Mouse (Mus musculus) G1E-ER4 (cell line): ENCODE data around the gene Adipor2. TPM values are rescaled to one million over a fixed set of nuclear protein-coding genes. Genes with fewer than 3 reads are reported as not detected.

Experiments used
- GATA1 ChIP-seq: IDR thresholded peaks from one replicate; pipeline ENCODE4 v1.8.0; 2012; ENCODE audit warnings: low read length, inconsistent platforms
- polyA plus RNA-seq: library from polyadenylated mRNA; stranded (reverse); fragments of >175 nt; gene quantifications from 2 replicates; pipeline ENCODE4 v1.2.3, GENCODE M21; 2012

The Adipor2 gene
- 24.4 and 28.6 TPM in 2 replicates for polyA plus RNA-seq

DNA sequence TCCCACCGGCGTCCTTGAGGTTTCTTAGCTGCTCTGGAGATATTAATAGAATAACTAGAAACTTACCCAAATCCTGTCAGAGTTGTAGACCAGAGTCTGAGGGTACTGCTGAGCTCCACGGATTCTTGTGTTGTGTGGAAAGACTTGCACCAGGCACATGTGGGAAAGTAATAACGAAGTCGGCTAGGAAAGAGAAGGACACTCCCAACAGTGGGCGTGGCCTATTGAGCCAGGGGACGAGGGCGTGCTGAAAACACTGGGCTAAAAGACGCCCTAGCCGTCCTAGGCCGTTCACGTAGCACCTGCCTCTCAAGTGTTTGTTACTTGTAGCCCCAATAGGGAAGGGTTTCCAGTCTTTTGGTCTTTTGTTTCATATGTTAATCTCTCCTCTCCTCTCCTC is at the start of gene Adipor2:
Adipor2 (minus strand) TSS at position 351 of the 400 bp plus-strand sequence.
- TF ChIP-seq GATA1: no peak

DNA sequence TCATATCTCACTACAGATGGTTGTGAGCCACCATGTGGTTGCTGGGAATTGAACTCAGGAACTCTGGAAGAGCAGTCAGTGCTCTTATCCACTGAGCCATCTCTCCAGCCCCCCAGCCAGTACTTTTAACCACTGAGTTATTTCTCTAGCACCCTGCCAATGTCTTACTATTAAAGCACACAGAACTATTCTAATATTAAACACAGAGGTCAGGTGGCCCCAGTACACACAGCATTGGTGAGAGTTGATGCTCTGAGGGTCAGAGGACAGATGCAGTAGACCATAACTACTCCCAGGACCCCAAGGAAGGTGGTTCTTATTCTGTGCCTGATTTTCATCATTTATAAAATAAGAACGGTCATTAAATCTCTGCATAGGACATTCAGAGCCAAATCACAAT is 48.7 kb upstream of the Adipor2 start:
- TF ChIP-seq GATA1: no peak

DNA sequence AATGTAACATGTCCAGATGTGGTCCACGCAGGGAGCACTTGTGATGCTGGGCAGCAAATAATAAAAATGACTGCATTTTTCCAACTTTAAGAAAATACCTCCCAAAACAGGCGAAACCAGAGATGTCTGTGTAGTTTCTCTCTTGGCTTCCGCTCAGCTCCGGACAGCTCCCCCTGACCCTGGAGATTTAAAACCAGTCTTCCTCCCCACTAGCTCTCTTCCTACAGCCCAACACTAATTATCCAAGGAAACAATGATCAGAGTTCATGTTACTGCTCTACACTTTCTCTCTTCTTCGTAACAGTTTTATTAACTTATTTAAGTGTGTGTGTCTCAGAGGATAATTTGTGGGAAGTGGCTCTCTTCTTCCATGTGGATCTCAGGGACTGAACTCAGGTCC is 42.9 kb upstream of the Adipor2 start:
- no peak for TF ChIP-seq GATA1

DNA sequence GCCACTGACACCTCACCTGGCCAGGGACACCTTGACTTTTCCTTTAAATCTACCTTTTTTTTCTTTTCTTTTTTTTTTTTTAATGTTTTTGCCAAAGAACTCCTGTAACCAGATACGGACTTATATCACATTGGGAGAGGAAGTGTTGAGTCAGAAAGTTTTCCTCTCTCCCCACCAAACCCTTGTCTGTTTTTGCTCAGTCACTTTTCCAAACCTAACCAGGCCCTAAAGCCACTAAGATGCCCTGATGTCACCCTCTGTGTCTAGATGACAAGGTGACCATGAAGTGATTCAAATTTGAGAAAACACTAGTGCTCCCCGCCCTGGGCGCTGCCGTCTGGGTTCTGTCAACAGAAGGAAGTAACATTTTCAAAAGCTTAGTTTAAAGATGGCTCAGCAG is 41.5 kb upstream of the Adipor2 start:
- no peak for TF ChIP-seq GATA1

DNA sequence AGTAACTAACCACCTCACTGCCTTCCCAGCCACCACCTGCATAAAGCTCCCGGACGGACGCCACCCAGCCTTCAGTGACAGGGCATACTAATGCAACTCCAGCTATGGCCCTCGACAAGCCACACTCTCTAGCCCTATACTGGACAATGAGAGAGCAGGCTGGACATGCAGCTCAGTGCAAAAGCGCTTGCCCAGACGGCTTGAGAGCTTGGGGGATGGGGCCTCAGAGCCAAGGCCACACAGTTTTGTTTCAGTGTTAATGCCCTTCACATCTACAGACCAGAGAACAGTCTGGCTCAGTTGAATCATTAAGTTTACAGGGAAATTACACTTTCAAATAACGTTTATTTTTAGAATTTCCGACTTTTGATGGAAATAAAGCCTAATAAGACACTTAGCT is 40.7 kb upstream of the Adipor2 start:
- no peak for TF ChIP-seq GATA1

DNA sequence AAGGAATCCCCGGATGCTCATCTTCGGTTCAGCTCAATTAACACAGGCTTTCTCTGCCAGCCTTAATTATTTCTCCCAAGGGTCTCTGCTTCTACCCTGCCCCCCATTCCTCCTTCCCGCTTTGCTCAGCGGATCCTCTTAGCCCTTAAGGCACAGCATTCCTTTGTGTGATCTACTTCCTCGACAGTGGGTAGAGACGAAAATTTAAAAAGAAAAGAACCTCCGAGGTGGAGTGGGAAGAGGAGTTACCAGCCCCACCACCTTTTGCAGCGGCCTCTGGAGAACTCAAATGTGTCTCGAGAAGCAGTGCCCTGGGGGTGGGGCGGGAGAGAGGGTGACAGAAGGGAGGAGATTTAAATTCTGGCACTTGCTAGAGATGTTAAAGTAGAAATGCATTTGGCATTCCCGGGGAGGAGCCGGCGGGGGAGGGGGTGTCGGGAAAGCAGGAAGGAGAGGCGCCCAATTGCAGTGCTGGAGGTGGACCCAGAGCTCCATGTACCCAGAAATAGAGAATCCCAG is 34.5 kb upstream of the Adipor2 start:
- TF ChIP-seq GATA1: no peak

DNA sequence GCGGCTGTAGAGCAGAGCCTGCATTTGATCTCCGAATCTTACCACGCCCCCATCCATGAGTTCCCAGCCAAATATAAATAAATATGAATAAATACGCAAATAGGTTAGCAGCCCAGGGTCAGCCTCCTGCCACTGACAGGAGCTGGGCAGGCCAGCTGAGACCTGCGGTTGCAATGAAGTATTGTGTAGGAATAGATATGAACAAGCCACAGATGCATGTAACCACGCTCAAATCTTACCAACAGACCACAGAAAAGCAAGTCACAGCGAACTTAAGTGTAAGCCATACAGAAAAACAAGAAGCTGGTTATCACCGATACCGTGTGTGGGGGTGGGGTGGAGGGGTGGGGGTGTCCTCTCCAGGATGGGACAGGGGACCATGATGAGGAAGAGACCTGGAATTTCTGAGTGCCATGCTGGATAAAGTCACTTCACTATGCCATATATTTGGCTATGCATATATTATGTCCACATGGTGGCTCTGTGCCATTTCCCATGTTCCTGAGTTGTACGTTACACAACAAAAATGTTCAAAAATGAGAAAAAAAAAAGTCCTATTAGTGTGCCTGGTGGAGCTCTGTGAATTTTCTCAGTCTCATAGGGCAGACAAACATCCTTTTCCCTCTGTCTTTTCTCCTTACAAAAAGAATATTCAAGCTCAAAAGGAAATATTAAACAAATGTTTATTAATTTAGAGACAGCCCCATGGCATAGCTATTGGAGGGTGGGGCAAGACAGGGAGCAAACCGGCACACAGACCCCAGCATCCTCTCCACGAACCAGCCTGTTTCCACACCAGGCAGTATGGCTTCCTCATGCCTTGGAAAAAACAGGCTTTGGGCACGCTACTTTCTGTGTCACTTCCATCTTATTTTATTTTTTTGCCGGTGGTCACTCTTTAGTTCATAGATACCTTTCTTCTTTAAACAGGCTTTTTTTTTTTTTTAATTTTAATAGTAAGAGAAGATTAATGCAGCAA is 33.8 kb upstream of the Adipor2 start:
- no peak for TF ChIP-seq GATA1

DNA sequence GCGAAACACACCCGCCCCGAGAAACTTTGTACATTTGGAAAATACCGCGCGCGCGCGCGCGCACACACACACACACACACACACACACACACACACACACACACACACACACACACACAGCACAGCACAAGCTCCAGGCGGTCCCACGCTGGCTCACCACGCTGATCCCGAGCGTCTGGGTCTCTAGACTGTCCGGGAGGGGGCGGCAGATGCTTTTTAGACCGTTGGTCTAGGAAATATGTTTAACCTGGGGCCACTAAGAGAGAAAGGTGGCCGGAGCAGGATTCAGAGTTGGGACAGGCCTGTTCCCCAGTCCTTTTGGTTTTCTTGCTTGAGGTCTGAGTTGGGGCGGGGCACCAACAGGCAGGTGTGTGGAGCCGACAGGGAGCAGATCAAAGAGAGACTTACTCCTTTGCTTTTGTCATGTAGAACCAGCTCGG is 31.6 kb upstream of the Adipor2 start:
- no peak for TF ChIP-seq GATA1

DNA sequence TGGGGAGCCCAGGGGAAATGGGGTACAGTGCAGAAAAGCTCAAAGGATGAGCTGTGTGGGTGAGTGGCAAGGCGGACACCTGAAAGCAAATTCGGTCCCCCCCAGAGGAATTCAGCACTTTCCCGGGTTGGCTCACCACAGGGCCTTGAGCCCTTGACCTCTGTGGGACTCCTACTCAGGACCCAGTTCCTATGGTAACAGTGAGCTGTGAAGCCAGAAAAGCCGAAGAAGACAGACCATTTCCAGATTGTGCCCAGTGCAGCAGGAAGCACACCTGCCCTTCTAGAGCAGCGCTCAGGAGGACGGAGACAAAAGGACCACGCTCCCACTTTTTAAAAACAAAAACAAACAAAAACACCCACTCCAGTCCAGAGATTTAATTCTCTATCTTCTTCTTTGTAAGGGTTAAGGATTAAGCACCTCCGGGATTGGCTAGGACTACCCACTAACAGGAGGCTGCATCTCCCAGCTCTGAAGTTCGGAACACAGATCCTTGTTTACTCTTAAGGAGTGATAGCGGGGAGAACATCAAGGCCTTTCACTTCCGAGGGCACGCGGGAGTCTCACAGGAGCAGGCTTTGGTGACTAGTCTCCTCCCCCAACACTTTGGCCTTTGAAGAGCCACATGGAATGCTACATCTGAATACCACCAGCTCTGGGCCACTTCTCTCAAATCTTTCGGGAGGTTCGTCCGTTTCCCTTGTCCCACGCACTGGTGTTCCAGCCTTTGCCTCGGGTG is 31.0 kb upstream of the Adipor2 start:
- no peak for TF ChIP-seq GATA1

DNA sequence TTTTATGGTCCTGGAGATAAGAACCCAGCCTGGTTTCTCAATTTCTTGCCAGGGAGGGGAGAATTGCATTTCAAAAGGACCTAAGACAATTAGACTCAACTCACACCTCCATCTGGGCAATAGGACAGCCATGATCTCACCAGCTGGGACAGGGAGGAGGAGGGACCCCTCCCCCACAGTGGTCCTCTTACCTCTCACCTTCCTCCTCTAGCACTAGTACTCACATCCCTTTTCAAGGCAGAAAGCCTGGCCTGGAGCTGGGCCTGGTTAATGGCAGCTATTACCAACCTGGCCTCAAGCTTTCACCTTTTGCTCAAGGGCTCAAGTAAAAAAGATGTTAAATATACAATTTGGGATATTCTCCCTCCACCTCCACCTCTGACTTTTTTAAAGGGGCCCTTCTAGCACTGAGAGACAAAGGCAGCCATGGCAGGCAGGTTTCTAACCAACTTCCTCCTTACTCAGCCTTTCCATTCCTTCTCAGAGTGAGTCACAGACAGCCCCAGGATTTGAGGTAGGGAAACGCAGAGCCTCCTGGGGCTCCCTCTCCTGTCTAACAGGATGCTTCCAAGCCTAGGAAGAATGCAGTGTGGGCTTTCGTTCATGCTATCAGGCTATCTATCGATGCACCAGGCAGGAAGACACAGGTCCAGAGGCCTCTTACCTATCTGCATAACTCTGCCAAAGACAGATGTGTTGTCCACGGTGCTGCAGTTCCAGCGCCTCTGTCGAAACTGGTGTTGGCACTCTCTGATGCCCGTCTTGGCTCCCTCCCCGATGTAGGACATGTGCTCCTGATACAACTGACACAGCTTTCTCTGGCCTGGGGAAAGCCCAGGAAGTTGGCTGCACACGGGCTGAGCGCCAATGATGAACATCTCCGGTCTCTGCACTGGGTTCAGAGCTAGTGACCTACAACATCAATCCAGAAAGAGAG is 28.4 kb upstream of the Adipor2 start:
- no peak for TF ChIP-seq GATA1

DNA sequence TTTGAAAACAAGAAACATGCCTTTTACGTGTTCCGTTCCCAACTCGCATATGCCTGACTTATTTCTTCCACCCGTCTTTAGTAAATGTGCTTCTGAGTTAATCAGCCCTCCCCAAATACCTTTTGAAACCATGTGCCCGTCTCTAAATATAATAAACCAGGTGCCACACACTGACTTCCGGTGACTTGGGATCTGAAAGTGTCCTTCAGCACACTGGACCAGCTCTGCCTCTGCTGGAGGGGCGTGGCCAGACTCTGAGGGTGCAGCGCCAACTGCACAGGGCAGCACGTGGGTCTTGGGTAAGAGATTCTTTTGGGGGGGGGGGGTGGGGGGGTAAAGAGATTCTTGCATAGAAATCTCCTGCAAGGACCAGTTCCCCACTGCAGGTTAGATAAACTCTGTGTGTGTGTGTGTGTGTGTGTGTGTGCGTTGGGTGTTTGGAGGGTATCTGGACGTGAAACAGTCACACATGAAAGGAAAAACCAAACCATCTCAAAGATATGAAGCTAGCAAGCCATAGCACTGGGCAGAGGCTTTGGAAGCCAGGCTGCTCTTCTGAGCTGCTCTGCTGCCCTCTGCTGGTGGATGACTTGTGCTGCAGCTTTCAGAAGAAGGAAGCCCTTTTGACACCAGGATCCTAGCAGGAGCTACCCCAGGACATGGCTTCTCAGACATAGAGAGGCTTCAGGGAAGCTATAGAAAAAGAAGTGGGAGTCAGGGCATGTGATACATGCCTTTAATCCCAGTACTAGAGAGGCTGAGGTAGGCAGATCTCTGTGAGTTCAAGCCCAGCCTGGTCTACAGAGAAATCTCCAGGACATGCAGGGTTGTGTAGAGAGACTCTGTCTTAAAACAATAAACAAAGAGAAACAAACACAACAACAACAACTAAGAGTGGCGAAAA is 26.5 kb upstream of the Adipor2 start:
- TF ChIP-seq GATA1: no peak

DNA sequence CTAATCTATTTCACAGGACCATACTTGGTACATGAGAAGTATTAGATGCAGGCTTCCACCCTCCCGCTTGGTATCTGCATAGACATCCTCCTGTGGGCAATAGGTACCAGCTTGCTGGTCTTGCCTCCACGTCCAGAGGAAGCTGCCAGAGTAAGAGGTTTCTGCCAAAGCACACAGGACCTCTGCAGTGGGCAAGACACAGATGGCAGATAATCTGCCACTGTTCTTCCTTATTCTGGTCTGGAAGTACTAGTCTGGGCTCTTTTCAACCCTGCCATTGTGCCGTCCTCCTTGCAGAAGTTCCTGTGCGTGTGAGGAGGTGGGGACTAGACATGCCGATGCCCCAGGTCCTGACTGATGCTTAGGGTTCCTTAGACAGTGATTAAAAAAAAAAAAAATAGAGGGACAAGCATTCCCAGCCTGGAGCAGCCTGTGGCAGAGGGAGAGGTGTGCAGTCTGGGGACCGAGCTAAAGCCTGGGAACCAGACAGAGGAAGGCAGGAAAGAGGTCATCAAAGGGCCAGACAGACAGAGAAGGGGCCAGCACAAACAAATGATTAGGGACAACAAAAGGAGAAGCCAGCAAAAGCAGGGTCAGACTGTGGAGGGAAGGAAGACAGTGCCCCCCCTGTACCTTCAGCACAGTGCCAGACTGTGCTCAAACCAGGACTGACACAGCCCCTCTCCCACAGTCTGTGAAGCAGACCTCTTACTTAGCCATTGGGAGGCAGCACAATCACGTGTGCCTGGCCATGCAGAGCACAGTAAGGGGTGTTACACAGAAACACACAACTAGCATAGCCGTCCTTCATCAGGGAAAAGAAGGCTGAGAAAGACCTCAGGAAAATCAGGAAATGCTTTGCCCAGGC is 20.6 kb upstream of the Adipor2 start:
- no peak for TF ChIP-seq GATA1

DNA sequence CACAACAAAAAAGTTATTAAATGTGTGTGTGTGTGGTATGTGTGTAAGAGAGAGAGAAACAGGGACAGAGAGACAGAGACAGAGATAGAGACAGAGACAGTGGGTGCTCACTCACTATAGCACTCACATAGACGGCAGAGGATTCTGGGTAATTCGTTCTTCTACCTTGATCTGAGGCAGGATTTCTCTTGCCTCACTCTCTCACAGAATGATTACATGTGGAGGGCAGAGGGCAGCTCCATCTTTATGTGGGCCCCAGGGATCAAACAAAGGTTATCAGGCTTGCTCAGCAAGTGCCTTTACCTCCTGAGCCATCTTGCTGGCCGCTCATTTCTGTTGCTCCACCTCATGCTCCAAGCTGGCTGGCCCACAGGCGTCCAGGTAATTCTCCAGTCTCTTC is 16.9 kb upstream of the Adipor2 start:
- TF ChIP-seq GATA1: no peak

DNA sequence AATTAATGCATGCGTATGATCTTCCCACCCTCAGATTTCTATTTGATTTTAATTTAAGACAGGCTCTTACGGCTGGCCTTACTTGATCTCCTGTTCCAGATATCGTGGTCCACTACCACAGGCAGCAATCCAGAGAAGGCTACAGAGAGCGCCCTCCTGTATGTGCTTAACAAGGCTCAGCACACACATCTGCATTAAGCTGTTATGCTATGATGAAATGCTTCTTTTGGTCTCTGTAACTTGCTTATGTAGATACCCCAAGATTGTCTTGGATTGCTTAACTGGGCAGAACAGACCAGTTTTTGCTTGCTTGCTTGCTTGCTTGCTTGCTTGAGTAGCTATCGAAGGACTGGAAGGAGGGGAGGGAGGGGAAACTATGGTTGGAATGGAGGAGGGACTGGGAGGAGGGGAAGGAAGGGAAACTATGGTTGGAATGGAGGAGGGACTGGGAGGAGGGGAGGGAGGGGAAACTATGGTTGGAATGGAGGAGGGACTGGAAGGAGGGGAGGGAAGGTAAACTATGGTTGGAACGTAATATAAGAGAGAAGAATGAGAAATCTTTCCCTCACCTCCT is 14.3 kb upstream of the Adipor2 start:
- TF ChIP-seq GATA1: no peak
